Mouse (Mus musculus): ENCODE data around the gene Ccr1.
"Not testable (repeated sequence)": the region's sequence is repeated elsewhere in the genome, so short reads cannot be mapped to it uniquely, and the experiment has no call there.

- TF ChIP-seq CTCF (IDR thresholded peaks at IDR 0.05; ENCODE audit: extremely low read depth, insufficient read depth, insufficient read length, insufficient replicate concordance), result peak; percentile 18; the same call in 1 of the 2 replicates
- not testable (repeated sequence) for TF ChIP-seq POLR2A (IDR thresholded peaks at IDR 0.05; ENCODE audit: low read depth, low read length)
Measured at GRCm38 (mm10) chr9:123926041-123926440, 42.5 kb downstream of the Ccr1 start.

Data from spleen, adult 2 months (tissue).